Mouse (Mus musculus) olfactory bulb, adult 2 months (tissue): ENCODE results near the gene Rem2. TPM values are rescaled to one million over a fixed set of nuclear protein-coding genes. Genes with fewer than 3 reads are reported as not detected.
A peak's percentile ranks its signal among the peaks of the same experiment; 100 is the strongest.

Experiments used
- H3K27ac ChIP-seq: fragments of 200-500 bp; 2 replicates; pipeline ENCODE4 v1.5.1; 2012; ENCODE audit warnings: low read depth, low read length; ENCODE audit not compliant: insufficient read depth
- H3K4me1 ChIP-seq: fragments of 200-500 bp; 2 replicates; pipeline ENCODE4 v1.6.1; 2012; ENCODE audit warnings: low read length; ENCODE audit not compliant: control insufficient read depth, insufficient read depth
- H3K4me3 ChIP-seq: fragments of 200-500 bp; 2 replicates; pipeline ENCODE4 v1.5.1; 2012; ENCODE audit warnings: mild to moderate bottlenecking, low read depth, low read length, moderate library complexity; ENCODE audit not compliant: insufficient read depth
- CTCF ChIP-seq: fragments of 200-500 bp; IDR thresholded peaks from 2 replicates; pipeline ENCODE4 v1.5.1; 2012; ENCODE audit warnings: low read depth, mild to moderate bottlenecking, low read length, moderate library complexity; ENCODE audit not compliant: insufficient read depth
- POLR2A ChIP-seq: fragments of 200-500 bp; IDR thresholded peaks from 2 replicates; pipeline ENCODE4 v1.6.1; 2012; ENCODE audit warnings: mild to moderate bottlenecking, low read depth, low read length, moderate library complexity; ENCODE audit not compliant: insufficient read depth
- WGBS: fragments of 180-500 bp; shearing (Covaris S2); methylation state at CpG from one replicate; pipeline ENCODE4 v1.1.7; 2018; 5-methylcytosine and 5-hydroxymethylcytosine counted together
- polyA plus RNA-seq: library from polyadenylated mRNA; stranded (reverse); fragments of >200 nt; gene quantifications from 2 replicates; pipeline ENCODE4 v1.2.4, GENCODE M21; 2012; ENCODE audit warnings: low replicate concordance; ENCODE audit not compliant: missing spikeins, insufficient read depth, insufficient read length

The Rem2 gene
- polyA plus RNA-seq, 1 experiment: not detected

- H3K27ac ChIP-seq: no peak overlapping the region
- peak overlapping the region; percentile 88 for H3K4me3 ChIP-seq
- peaks cover 3% of the 10 kb centered on the region; the same call in 1 of the 2 replicates for H3K4me1 ChIP-seq
- WGBS: 14% methylated on average over 12 of the region's 12 CpGs
- TF ChIP-seq POLR2A: no peak
- no peak for TF ChIP-seq CTCF
Observed at GRCm38 (mm10) chr14:54463108-54463958, 12.6 kb upstream of the Rem2 start.

GRCm38 (mm10) chr14:54463959-54464292 is 12.0 kb upstream of the Rem2 start, which contains the start of gene Lrp10:
TSS of gene Lrp10 (plus strand) at chr14:54464137.
- Histone ChIP-seq H3K4me1 (peaks cover 3% of the 10 kb centered on the region; the same call in 1 of the 2 replicates), H3K27ac (no peak within 1 kb of the TSS), H3K4me3 (peak within 1 kb of the TSS; percentile 88)
- TF ChIP-seq POLR2A (no peak), CTCF (no peak)
- WGBS: under 1% methylated on average over 35 of the region's 35 CpGs

- Histone ChIP-seq H3K4me3 (peak overlapping the region; percentile 88), H3K4me1 (peaks cover 3% of the 10 kb centered on the region; the same call in 1 of the 2 replicates), H3K27ac (no peak overlapping the region)
- WGBS: 1% methylated on average over 54 of the region's 57 CpGs
- TF ChIP-seq POLR2A (no peak), CTCF (0 out of 2 replicates have a peak, but pooled peaks have one; percentile 18)
Observed at GRCm38 (mm10) chr14:54464293-54465005, 11.5 kb upstream of the Rem2 start.

- peaks cover 8% of the 10 kb centered on the region for H3K4me1 ChIP-seq
- no peak for TF ChIP-seq POLR2A
- TF ChIP-seq CTCF: no peak
- no peak overlapping the region for H3K27ac ChIP-seq
- no peak overlapping the region for H3K4me3 ChIP-seq
- 95% methylated on average over 2 of the region's 2 CpGs for WGBS
Observed at GRCm38 (mm10) chr14:54471467-54471866, 4.4 kb upstream of the Rem2 start.

GRCm38 (mm10) chr14:54472671-54473070 is 3.2 kb upstream of the Rem2 start:
- WGBS: 47% methylated on average over 5 of the region's 5 CpGs
- peaks cover 13% of the 10 kb centered on the region for H3K4me1 ChIP-seq
- no peak for TF ChIP-seq CTCF
- TF ChIP-seq POLR2A: no peak
- no peak overlapping the region for H3K27ac ChIP-seq
- no peak overlapping the region for H3K4me3 ChIP-seq

- Histone ChIP-seq H3K4me3 (no peak overlapping the region), H3K4me1 (peaks cover 20% of the 10 kb centered on the region), H3K27ac (no peak overlapping the region)
- WGBS: 63% methylated on average over 5 of the region's 5 CpGs
- no peak for TF ChIP-seq POLR2A
- TF ChIP-seq CTCF: no peak
Observed at GRCm38 (mm10) chr14:54474744-54475143, 1.2 kb upstream of the Rem2 start.

- no peak overlapping the region for H3K27ac ChIP-seq
- H3K4me1 ChIP-seq: peaks cover 29% of the 10 kb centered on the region
- TF ChIP-seq POLR2A (no peak), CTCF (no peak)
- peak overlapping the region; percentile 82; the same call in 1 of the 2 replicates for H3K4me3 ChIP-seq
- 86% methylated on average over 15 of the region's 15 CpGs for WGBS
Observed at GRCm38 (mm10) chr14:54477172-54477909, 1.4 kb downstream of the Rem2 start.

- TF ChIP-seq CTCF (no peak), POLR2A (no peak)
- 24% methylated on average over 40 of the region's 40 CpGs for WGBS
- Histone ChIP-seq H3K4me3 (peak overlapping the region; percentile 25), H3K4me1 (peaks cover 29% of the 10 kb centered on the region), H3K27ac (no peak overlapping the region)
Observed at GRCm38 (mm10) chr14:54479451-54479920, 3.6 kb downstream of the Rem2 start.
